Mouse (Mus musculus) adrenal gland, postnatal 10 days (tissue): ENCODE results near the gene Gm10697. TPM values are rescaled to one million over a fixed set of nuclear protein-coding genes. Genes with fewer than 3 reads are reported as not detected.
"Not testable (repeated sequence)": the region's sequence is repeated elsewhere in the genome, so short reads cannot be mapped to it uniquely, and the experiment has no call there.

Experiments
- DNase-seq: peaks from one replicate; pipeline ENCODE4 v3.0.0; 2021; ENCODE audit warnings: mixed read lengths
- long read RNA-seq, 2 experiments: library from polyadenylated mRNA; stranded (forward); transcript quantifications; one replicate each; pipeline ENCODE4 v2.0.0; 2021
- total RNA-seq, 2 experiments: library from RNA; stranded (reverse); gene quantifications; 2 replicates each; pipeline ENCODE4 v1.2.3; 2021

Gene Gm10697
- total RNA-seq = not detected
- long read RNA-seq, experiment 1 = 0 reads
- long read RNA-seq, experiment 2 = 0 reads

GRCm38 (mm10) chr3:94072544-94072943 lies at the start of gene Gm10697:
TSS of gene Gm10697 (minus strand) at chr3:94072644.
- DNase-seq = not testable (repeated sequence)

DNA sequence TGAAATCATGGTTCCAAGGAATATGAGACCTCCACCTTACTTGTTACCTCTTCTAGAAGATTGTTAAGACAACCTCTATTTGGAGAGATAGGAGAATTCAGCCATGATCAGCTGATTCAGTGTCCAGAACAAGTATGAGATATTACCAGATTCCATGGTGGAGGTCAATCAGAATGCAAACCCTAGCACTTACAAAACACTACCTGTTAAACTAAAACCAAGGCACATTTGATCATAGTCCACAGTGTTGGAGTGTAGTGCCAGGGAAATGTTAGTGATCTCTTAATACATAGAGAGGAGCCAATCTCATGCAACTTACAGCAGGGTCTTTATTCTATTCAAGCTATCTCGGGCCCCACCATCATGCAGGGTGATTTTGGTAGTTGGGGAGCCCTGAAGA lies 42.6 kb upstream of the Gm10697 start:
- not testable (repeated sequence) for DNase-seq

GRCm38 (mm10) chr3:94054785-94055184 lies 17.7 kb downstream of the Gm10697 start, which contains the start of gene Gm9125:
TSS of gene Gm9125 (minus strand) at chr3:94054885.
- DNase-seq = not testable (repeated sequence)

- not testable (repeated sequence) for DNase-seq
Observed at GRCm38 (mm10) chr3:94049566-94050121, 22.8 kb downstream of the Gm10697 start.

- not testable (repeated sequence) for DNase-seq
Observed at GRCm38 (mm10) chr3:94038241-94038640, 34.2 kb downstream of the Gm10697 start.

DNA sequence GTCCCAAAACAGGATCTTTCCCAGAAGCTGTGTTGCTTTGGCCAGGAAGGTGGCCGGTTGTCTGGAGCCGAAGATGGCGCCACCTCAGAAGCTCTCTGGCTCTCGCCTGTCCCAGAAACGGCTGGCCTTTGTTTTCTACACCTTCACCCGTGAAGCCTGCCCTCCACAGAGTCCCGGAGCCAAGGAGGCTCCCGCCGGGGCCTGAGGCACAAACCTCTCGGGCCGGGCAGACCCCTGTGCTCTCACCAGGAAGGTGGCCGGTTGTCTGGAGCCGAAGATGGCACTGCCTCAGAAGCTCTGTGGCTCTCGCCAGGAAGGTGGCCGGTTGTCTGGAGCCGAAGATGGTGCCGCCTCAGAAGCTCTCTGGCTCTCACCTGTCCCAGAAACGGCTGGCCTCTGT lies 38.0 kb downstream of the Gm10697 start:
- DNase-seq = not testable (repeated sequence)

Other genes starting within 250 kb of the Gm10697 start
- gene Tdpoz3, start 246.6 kb downstream of the Gm10697 start, total RNA-seq = not detected
- gene Gm9117, start 129.1 kb downstream of the Gm10697 start, total RNA-seq = not detected
- gene Tdpoz5, start 111.3 kb downstream of the Gm10697 start, total RNA-seq = not detected
- gene Gm9125, start 17.8 kb downstream of the Gm10697 start, total RNA-seq = not detected
- gene Gm10696, start 105.5 kb upstream of the Gm10697 start, total RNA-seq = not detected
- gene Gm5286, start 124.1 kb upstream of the Gm10697 start, total RNA-seq = not detected
- not detected for gene Gm4778, start 191.4 kb upstream of the Gm10697 start, total RNA-seq
- 10 to 100 TPM; 10.7 to 11.8 TPM for gene Them4, start 237.4 kb upstream of the Gm10697 start, total RNA-seq